Mouse (Mus musculus) thymus, adult 18-20 months (tissue): ENCODE results near the gene Ercc6.

Source experiments
- DNase-seq, 2 experiments: peaks; one replicate each; pipeline ENCODE4 v3.0.0; 2022; ENCODE audit warnings: mixed read lengths in 2 of 2

Gene Ercc6

DNA sequence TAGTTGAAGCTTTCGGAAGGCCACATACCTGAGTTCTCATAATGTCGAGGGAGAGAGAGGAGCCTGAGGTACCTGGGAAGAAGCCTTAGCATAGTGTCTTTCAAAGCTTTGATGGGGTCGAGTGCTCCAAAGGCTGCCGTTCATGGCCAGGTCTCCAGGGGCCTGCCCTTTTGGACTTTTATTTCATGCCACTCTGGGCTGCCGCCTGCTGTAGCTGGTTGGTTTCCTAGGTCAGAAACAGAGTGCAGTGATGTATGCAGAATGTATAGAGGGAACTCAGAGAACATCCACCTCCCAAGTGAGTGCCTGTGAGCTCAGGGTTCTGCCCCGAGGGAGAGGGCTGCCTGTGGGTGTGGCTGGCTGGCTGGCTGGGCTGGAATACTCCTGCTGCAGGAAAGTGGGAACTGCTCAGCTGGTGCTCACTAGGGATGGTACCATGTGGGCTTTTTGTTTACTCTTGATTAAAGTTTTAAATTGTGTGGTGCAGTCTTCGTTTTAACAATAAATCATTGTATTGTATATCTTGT is 7.1 kb downstream of the Ercc6 start:
- no peak for DNase-seq

DNA sequence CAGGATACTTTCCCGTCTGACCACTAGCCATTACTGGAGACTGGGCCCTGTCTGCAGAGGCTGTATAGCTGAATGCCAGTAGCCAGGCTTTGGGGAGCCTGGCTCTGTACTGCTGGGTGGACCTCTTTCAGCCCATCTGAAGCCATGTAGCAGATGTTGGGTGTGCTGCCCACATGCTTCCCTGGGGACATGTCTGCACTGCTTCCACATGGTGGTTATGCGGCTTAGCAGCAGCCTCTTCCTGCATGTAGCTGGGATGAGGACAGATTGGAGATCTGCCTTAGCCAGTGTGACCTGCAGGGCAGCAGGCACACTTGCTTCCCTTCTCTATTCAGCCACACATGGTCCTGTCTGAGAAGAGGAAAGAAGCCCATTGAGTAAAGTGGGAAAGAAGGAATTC is 9.0 kb downstream of the Ercc6 start:
- DNase-seq, result no peak

DNA sequence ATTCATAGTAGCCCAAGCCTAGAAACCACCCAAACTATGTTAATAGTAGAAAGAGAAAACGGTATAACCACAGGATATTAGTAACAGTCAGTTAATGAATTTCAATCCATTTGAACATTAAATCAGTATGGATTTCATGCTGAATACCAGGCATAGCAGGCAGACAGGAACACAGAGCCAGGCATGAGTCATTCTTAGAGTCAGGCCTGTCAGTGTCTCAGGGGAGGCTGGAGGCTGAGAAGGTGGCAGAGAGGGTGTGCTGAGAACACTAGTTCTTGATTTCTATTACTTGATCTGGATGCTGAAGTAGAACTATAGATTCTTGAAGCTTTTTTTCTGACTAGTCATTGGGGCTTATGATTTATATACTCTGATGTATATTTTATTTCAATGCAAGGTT is 10.8 kb downstream of the Ercc6 start:
- no peak for DNase-seq

DNA sequence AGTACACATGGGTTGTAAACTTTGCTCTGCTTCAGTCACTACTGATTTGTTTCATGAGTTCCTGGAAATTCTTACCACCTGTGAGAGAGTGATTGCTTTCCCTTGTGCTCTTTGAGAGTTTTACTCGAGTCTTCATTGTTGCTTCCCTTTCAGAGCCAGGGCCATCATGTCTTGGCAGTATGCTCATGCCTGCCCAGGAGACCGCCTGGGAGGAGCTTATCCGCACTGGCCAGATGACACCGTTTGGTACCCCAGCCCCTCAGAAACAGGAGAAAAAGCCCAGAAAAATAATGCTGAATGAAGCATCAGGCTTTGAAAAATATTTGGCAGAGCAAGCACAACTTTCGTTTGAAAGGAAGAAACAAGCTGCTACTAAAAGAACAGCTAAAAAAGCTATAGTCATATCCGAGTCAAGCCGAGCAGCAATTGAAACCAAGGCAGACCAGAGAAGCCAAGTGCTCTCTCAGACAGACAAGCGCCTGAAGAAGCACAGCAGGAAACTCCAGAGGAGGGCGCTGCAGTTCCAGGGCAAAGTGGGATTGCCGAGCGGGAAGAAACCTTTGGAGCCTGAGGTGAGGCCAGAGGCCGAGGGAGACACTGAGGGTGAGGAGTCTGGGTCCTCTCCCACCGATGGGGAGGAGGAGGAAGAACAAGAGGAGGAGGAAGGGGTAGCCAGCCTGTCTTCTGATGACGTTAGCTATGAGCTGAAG is 12.8 kb downstream of the Ercc6 start:
- no peak for DNase-seq

DNA sequence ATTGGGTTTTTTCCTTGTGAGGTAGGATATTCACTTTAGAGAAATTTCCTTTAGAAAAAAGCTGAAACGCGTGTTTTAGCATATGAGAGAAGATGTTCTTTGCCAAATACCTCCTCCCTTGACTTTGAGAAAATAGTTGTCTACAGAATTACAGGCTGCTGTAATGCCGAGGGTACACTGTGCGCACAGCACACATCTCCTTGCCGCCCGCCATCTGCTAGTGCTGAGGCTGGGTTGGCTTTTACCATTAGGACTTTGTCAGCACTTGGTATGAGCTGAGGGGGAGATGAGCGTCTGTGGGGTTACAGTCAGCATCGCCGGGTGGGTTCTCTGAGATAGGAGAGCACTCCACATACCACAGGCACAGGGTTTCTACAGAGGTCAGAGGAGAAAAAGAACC is 13.9 kb downstream of the Ercc6 start:
- DNase-seq, result no peak

DNA sequence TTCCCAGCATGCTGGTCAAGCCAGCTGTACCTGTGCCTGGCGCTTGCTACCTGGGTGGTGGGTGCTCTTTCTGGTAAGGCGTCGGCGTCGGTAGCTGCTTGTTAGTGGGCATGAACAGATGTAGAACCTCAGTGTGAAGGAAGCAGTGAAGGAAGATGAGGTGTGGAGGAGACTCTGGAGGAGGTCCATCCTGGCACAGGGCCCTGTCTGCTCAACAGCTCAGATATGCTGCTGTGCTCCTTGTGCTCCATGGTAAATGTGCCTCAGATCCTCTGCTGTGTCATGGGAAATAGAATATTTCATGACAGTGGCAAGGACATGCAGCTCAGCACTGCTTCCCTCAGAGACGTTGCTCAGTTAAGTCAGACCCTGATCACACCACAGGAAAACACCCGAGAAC is 15.7 kb downstream of the Ercc6 start:
- no peak for DNase-seq

DNA sequence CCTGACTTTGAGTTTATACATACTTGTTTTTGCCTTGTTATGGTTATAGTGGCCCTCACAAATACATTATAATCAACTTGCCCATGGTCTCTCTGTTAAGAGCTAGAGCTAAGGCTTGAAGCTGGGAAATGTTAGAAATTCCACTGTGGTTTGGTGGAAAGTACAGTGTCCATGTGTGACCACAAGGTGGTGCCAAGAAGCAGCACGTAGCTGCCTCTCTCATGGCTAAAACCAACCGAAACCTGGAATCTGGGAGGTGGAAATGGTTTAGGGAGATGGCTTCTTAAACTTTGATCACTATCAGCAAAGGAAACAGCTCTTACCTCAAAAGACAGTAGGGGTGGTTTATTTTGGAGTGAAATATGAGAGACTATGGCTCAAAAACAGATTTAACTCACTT is 17.6 kb downstream of the Ercc6 start:
- no peak for DNase-seq

DNA sequence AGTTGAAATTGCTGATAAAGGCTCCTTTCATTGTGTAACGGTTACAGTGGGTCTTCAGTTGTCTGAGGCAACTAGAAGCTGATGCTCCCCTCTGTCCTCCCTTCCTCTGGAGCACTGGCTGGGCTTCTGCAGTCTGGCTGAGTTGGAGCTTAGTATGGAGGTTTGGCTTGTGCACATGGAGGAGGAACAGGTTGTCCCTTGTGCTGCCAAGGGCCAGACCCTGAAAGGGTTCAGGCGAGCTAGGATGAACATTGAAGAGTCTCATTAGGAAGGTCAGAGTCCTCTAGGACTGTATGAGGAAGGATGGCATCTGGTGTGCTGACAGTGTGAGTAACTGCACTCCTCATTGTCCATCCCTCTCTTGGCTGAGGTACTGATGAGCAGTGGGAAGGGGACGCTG is 18.1 kb downstream of the Ercc6 start:
- DNase-seq, result no peak

DNA sequence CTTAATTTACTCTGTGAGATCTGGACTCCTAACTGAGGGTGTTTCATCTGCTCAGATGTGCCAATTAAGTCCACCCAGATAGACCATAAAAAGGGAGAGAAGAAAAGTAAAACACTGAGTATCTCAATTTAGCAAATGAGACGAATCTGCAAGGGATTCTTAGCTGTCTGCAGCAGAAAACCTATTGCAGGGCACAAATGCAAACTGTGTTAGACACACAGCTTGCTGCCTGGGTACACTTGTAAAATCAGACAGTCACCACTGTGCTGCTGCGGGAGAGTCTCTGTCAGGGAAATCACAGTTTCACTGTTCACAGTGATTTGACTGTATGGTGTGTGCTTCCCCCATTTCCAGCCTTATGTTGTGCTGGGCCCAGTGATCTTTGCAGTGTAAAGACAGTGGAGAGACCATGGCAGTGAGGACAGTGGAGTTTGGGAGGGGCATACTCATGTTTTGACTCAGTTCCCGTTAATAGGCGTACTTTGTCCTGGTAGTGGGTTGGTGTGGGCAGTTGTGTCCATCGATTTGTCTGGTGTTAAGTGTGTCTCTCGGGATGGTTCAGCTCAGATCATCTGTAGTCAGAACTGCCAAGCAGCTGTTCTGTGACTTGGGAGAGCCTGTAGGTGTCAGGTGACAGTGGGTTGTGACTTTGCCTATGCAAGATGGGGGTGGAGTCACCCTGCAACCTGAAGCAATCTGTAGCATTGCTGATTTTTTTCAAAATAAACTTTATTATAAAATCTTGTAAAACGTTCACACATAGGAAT is 19.2 kb downstream of the Ercc6 start:
- DNase-seq, result no peak

DNA sequence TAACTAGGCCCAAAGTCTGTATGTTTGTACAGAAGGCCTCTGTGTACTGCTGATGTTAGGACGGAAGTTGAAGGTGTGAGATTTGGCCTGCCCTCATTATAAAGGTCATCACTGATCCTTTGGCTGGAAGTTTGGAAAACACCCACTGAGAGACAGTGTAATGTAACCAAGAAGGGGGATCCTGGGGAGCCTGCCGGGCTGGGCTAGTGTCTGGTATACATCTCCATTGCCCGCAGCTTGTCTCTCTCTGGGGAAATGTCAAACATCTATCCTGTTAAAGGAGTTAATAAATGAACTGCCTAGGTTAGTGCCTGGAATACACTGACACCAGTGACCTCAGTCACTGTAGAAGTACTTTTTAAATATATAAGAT is 19.8 kb downstream of the Ercc6 start:
- no peak for DNase-seq

DNA sequence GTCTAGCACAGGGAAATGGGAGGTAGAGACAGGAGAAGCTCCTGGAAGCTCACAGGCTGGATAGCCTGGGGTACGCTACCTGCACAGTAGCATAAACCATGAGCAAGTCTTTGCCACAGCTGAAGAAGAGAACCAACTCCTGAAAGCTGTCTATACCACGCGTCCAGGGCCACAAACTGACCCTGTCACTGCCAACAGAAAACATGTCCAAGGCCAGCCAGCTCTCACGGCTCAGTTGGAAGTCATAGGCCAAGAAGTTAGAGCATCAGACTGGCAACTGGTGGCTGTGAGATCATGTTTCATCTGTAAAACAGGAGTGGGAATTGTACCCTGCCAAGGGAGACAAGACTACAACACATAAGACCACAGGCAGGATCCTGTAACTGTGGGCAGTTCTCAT is 20.3 kb downstream of the Ercc6 start:
- DNase-seq, result no peak

DNA sequence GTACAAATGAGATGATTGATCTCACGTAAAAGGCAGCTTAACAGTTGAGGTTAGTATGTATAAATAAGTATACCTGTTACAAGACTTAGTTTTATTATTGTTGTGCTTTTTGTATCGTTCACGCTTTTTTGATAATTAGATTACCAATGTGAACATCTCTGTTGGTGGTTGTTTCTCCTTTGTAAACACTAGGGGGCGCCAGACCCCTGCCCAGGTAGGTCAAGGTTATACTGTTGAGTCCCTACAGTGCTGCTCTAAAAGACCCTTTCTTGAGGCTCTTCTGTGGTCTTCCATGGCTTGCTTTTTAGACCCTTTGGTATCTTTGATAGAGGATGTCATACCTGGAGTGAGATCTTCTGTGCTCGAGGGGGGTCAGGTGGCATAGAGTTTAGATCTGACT is 20.8 kb downstream of the Ercc6 start:
- no peak for DNase-seq

DNA sequence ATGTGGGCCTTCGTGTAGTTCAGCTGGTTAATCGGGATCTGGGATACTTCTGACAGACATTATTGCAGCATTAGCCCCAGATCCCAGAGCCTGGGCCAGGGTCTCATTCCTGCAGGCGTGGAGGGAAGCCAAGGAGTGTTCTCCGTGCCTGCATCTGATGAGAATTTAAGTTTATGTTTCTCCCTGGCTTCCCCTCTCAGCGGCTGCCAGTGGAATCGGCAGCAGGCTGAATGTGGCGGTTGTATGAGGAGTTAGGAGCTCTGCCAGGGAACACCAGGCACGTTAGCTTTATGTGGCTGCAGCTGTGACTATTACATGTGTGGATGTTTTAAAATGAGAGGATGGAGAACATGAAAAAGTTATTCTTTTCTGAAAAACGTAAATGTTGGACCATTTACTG is 23.4 kb downstream of the Ercc6 start:
- DNase-seq, result no peak

DNA sequence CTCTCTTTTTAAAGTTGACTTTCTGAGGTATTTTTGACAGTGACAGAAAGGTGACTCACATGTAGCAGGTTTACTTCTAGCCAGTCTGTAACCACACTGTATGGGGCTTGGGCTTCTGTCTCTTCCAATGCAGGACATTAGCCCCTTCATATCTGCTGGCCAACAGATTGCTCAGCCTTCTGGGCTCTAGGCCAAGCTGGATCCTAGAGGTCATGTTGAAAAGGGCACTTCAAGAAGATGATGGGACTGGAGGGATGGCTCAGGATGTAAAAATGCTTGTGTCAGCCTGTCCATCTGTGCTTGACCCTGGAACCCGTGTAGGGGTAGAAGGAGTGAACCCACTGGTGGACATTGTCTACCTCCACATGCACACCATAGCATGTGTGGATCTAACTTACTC is 24.8 kb downstream of the Ercc6 start:
- no peak for DNase-seq

DNA sequence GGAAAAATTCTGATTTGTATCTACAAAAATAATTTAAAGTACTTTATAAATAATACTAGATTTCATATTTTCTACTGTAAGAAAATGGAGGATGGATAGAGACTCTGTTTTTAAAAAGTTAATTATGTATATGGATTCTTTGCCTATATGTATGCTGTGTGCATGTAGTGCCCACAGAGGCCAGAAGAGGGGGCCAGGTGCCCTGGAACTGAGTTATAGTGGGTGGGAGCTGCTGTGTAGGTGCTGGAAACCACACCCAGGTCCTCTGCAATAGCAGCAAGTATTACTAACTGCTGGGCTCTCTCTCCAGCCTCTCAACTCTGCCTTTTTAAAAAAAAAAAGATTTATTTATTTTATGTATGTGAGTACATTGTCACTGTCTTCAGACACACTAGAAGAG is 29.8 kb downstream of the Ercc6 start:
- DNase-seq, result no peak

DNA sequence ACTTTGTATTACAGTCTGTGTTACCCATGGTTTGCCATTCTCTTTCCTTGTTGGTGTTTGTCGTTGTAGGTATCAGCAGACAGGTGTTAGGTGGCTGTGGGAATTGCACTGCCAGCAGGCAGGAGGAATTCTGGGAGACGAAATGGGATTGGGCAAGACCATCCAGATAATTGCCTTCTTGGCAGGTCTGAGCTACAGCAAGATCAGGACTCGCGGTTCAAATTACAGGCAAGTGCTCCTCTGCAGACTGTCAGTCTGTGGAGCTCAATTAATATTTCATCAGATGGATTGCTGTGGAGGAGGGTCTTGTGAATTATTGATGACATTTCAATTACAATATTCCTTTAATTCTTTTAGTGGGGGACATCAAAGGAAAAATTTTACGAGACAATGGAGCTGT is 33.4 kb downstream of the Ercc6 start:
- DNase-seq, result no peak

DNA sequence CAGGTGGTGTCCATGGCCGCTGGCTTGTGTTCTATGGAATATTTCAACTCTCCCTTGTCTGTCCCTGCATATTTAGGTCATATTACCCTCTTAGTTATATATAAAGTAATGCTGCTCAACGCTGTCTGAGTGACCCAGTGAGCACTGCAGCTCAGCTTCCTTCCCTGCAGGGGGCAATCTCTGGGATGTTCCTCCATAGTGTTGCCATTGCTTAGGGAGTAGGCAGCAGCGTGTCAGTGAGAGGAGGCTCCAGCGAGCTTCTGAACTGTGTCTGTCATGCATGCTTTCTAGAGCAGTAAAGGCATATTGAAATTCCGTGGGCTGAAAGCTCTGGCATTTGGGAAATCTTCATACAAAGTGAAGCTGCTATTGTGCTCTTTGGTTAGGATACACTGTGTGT is 38.5 kb downstream of the Ercc6 start:
- no peak for DNase-seq

DNA sequence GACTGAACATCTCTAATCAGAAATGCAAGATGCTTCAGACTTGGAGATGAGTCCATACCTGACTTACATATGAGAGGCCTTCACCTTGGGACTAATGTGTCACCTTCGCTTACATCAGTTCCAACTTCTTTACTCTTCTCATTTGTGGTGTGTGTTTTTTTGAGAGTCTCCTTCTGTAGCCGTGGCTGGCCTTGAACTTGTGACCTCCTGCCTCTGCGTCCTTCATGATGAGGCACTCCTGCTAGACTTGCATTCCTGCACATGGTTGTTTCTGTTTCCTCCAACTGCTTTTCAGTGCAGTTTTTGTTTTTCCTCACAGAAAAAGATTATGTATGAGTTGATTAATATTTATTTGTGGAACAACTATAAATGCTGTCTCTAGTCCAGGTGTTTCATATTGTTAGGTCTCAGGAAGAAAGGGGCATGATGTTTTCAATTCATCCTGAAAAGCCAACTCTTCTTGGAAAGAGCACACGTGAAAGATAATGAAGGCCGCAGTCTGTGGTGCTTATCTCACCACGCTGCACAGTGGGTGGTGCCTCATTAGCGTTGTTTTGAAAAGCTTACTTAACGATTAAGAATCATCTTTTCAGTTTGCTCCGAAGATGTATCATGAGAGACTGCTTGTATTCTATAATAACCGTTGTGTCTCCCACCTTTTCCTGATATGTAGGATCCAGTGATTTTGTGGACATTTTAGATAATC is 40.0 kb downstream of the Ercc6 start:
- DNase-seq, result no peak

DNA sequence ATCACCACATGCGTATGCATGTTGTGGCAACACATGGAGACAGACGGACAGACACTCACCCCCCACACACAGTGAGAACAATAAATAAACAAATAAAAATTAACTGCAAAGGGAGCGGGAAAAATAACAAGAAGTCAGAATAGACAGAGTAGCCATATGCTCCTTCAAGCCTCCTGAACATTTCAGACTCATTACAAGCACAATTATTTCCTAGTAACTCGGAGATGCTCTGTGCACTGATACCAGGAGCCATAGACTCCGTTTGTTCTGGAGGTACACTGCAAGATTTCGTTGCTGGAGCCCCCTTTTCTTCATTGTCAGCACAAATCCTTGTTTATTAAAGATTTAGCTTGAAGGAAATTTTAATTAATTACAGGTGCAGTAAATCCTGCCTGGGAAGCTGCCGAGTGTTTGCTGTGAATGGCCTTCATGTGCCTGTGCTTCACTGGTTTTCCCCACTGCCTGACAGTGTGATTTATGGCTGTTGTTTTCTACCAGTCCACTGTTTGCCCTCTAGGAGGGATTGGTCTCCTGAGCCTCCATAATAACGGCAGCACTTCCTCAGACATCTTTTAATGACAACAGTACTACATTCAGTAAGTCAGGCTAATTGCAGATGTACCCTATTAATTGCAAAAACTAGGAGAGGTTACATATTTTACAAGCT is 41.7 kb downstream of the Ercc6 start:
- DNase-seq, result no peak

DNA sequence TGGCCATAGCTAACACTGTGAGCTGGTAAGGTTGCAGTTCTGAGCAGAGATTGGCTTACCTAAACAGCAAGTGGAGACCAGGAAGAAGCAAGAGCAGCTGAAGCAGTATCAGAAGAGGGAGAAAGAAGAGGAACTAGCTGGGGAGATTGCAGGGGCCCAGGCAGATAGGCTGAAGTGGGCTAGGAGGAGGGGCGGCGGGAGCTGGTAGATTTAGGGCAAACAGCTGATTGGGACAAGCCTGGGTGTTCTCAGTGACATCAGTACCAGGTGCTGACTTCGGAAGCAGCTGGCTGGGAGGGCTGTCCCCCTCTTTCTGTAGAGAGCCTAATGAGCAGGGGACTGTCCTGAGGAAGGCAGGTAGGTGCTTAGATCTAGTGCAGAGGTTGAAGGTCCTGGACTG is 48.1 kb downstream of the Ercc6 start:
- no peak for DNase-seq

DNA sequence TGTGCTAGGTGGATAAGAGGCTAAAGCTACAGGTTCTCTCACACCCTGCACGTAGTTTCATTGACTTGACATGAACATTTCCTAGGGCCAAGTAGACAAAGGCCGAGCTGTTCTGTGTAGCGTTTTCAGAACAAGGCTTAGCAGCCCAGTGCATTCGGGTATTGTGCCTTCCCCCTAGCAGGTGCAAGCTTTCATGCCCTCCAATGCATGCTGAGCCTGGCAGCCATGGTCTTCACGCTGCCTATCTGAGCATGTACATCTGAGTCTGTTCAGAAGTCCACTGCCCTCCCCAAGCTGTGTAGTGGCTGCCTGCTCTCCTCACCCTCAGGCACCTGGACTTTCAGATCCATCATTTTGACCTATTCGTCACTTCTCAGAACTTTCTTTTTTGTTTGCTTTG is 50.3 kb downstream of the Ercc6 start:
- DNase-seq, result no peak

DNA sequence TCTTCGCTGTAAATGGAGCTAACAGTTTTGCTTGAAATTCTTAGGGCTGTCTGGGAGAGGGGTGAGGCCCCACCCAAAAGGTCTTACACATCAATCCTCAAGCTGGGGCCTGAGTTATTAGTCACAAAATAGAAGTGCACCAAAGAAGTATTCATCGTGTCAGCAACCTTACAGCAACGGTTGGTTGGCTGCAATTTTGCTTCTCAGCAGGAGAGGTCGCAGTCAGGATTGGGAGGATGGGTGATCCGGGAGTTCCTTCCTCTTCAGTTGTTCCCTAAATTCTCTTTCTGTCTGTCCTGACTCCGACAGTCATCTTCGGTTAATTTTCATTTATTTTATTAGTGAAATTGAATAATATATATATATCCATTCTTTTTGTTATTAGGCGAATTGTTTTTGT is 59.2 kb downstream of the Ercc6 start:
- DNase-seq, result no peak

DNA sequence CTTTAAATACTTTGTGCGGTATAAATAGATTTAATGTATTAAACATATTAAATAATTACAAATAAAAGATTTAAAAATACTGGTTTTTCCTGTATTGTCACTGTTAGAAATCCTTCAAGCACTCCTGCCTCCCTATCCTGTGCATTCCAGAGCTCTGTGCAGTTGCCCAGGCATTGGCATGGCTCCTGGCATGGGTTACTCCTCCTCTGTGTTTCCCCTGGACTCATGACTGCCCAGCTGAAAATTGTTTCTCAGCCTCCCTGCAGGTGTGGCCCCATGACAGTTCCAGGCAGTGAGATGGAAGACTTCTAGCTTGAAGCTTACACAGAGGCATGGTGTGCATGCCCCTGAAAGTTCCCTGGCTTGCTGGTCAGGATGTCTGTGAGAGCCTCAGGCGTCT is 65.1 kb downstream of the Ercc6 start:
- DNase-seq, result no peak
